Mouse (Mus musculus): ENCODE data around the gene Ebf1.

- TF ChIP-seq TCF12 (IDR thresholded peaks at IDR 0.05; ENCODE audit: low read depth, low read length) (no peak), CTCF (IDR thresholded peaks at IDR 0.05 in 2 of 3, conservative IDR thresholded peaks at IDR 0.05 in 1 of 3; ENCODE audit: control insufficient read depth in 1 of 3, insufficient read depth in 1 of 3, low read depth in 2 of 3, low read length in 3 of 3, poor library complexity in 1 of 3, severe bottlenecking in 1 of 3) (no peak), EP300 (IDR thresholded peaks at IDR 0.05; ENCODE audit: low read depth in 1 of 2, low read length in 2 of 2) (no peak), MXI1 (IDR thresholded peaks at IDR 0.05; ENCODE audit: low read depth, low read length) (no peak), MEF2A (IDR thresholded peaks at IDR 0.05; ENCODE audit: extremely low read depth, insufficient replicate concordance, low read depth, low read length, poor library complexity, severe bottlenecking) (no peak), RAD21 (IDR thresholded peaks at IDR 0.05; ENCODE audit: low read depth, low read length) (no peak), SMC3 (IDR thresholded peaks at IDR 0.05; ENCODE audit: low read depth, low read length) (no peak), TAL1 (IDR thresholded peaks at IDR 0.05; ENCODE audit: low read length) (no peak), NELFE (IDR thresholded peaks at IDR 0.05; ENCODE audit: low read depth, low read length) (no peak), HCFC1 (IDR thresholded peaks at IDR 0.05; ENCODE audit: low read depth, low read length) (no peak), MAX (IDR thresholded peaks at IDR 0.05; ENCODE audit: low read length) (no peak), ELF1 (IDR thresholded peaks at IDR 0.05; ENCODE audit: low read depth, low read length) (no peak), RCOR1 (IDR thresholded peaks at IDR 0.05; ENCODE audit: low read depth, low read length) (no peak), BHLHE40 (IDR thresholded peaks at IDR 0.05; ENCODE audit: borderline replicate concordance, low read depth, low read length) (no peak)
Observed at GRCm38 (mm10) chr11:44688542-44688941, 71.4 kb downstream of the Ebf1 start.

Measured in MEL (cell line).